Mouse (Mus musculus): ENCODE results near the gene Olfr417. TPM values are rescaled to one million over a fixed set of nuclear protein-coding genes. Genes with fewer than 3 reads are reported as not detected.

Olfr417 gene
- polyA plus RNA-seq (2012), result 0.02 TPM in 1 of 2 replicates, not detected in the other

GRCm38 (mm10) chr1:174364882-174365451 lies at the start of gene Olfr417:
Gene Olfr417, plus strand, starts transcription at chr1:174365122.

GRCm38 (mm10) chr1:174330218-174330617 lies 34.7 kb upstream of the Olfr417 start, which contains the start of gene Mptx1:
Gene Mptx1, plus strand, starts transcription at chr1:174330518.

GRCm38 (mm10) chr1:174390746-174391145 lies 25.8 kb downstream of the Olfr417 start, which contains the start of gene Olfr248:
Gene Olfr248, plus strand, starts transcription at chr1:174391046.

GRCm38 (mm10) chr1:174423764-174424163 lies 58.8 kb downstream of the Olfr417 start, which contains the start of gene Olfr414:
Gene Olfr414, plus strand, starts transcription at chr1:174424064.

Other genes starting within 250 kb of the Olfr417 start
- 0.02 TPM in 1 of 2 replicates, not detected in the other for gene Olfr231, start 244.0 kb upstream of the Olfr417 start, polyA plus RNA-seq (2012)
- not detected in 2 replicates for gene Olfr424, start 233.6 kb upstream of the Olfr417 start, polyA plus RNA-seq (2012)
- gene Olfr420, start 209.5 kb upstream of the Olfr417 start, polyA plus RNA-seq (2012), result not detected in 2 replicates
- 0.28 and 0.40 TPM in 2 replicates for gene Spta1, start 192.3 kb upstream of the Olfr417 start, polyA plus RNA-seq (2012)
- gene Olfr419, start 113.1 kb upstream of the Olfr417 start, polyA plus RNA-seq (2012), result not detected in 2 replicates
- not detected in 2 replicates for gene Mptx1, start 34.6 kb upstream of the Olfr417 start, polyA plus RNA-seq (2012)
- gene Olfr248, start 25.9 kb downstream of the Olfr417 start, polyA plus RNA-seq (2012), result not detected in 2 replicates
- not detected in 2 replicates for gene Olfr414, start 58.9 kb downstream of the Olfr417 start, polyA plus RNA-seq (2012)
- not detected in 2 replicates for gene Olfr220, start 77.0 kb downstream of the Olfr417 start, polyA plus RNA-seq (2012)
- 0.28 and 0.34 TPM in 2 replicates for gene Fmn2, start 136.7 kb downstream of the Olfr417 start, polyA plus RNA-seq (2012)

All from megakaryocyte-erythroid progenitor cell, adult 5 weeks (primary cell).